Mouse (Mus musculus) stomach, embryonic 15.5 days (tissue): ENCODE measurements around the gene Cmas. TPM values are rescaled to one million over a fixed set of nuclear protein-coding genes. Genes with fewer than 3 reads are reported as not detected.

Source experiments
- ATAC-seq: fragments of 200-750 bp; cut with Nextera tagmentation; 2 replicates; pipeline ENCODE4 v1.8.0; 2017; ENCODE audit warnings: low read depth, moderate number of reproducible peaks, moderate TSS enrichment; ENCODE audit not compliant: insufficient read depth, low FRiP score
- H3K27ac ChIP-seq: fragments of 300-500 bp; sonication (generic); 2 replicates; pipeline ENCODE4 v1.5.1; 2015; ENCODE audit warnings: mild to moderate bottlenecking, inconsistent platforms
- H3K27me3 ChIP-seq: fragments of 300-500 bp; sonication (generic); replicated peaks from 2 replicates; pipeline ENCODE4 v1.6.1; 2015; ENCODE audit warnings: inconsistent platforms
- H3K36me3 ChIP-seq: fragments of 300-500 bp; sonication (generic); 2 replicates; pipeline ENCODE4 v1.6.1; 2015; ENCODE audit warnings: inconsistent platforms
- H3K4me1 ChIP-seq: fragments of 300-500 bp; sonication (generic); 2 replicates; pipeline ENCODE4 v1.6.1; 2015; ENCODE audit warnings: inconsistent platforms
- H3K4me2 ChIP-seq: fragments of 300-500 bp; sonication (generic); 2 replicates; pipeline ENCODE4 v1.6.1; 2015; ENCODE audit warnings: mild to moderate bottlenecking, inconsistent platforms
- H3K4me3 ChIP-seq: fragments of 300-500 bp; sonication (generic); replicated peaks from 2 replicates; pipeline ENCODE4 v1.5.1; 2015; ENCODE audit warnings: inconsistent platforms
- H3K9ac ChIP-seq: fragments of 300-500 bp; sonication (generic); 2 replicates; pipeline ENCODE4 v1.6.1; 2015; ENCODE audit warnings: inconsistent platforms
- H3K9me3 ChIP-seq: fragments of 300-500 bp; sonication (generic); 2 replicates; pipeline ENCODE4 v1.6.1; 2016; ENCODE audit warnings: inconsistent platforms
- WGBS: fragments of 180-500 bp; shearing (Covaris S2); methylation state at CpG from one replicate; pipeline ENCODE4 v1.1.7; 2015; 5-methylcytosine and 5-hydroxymethylcytosine counted together
- polyA plus RNA-seq: library from polyadenylated mRNA; unstranded; fragments of >200 nt; fragmentation: Nextera tagmentation; extraction: Ambion mirVana; gene quantifications from 2 replicates; pipeline ENCODE4 v1.2.1, GENCODE M21; 2015

Cmas gene
- polyA plus RNA-seq, 1 experiment from 2014 or later, result 100 TPM

DNA sequence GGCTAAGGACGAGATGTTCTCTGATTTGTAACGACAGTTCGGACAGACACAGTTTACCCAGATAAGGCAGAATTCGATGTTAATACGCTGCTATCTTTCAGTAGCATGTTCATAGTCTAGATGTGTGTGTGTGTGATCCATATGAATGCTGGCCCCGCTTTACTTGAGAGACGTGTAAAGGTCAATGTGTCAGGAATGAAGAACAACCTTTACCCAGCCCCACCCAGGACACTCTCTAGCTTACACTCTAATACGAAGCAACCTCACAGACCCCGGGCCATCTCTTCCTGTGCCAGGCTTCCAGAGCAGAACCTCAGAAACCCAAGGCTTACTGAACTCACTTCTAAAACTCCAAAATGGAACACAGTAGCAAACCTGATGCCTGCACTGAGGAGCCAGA is 42.4 kb downstream of the Cmas start:
- H3K4me3 ChIP-seq, result no peak overlapping the region
- no peaks in the 10 kb centered on the region for H3K4me1 ChIP-seq
- WGBS, result 73% methylated on average over 9 of the region's 9 CpGs
- H3K4me2 ChIP-seq, result no peak overlapping the region
- no peak for ATAC-seq
- no peaks in the 10 kb centered on the region for H3K9me3 ChIP-seq
- no peak overlapping the region for H3K9ac ChIP-seq
- H3K27ac ChIP-seq, result no peak overlapping the region
- H3K36me3 ChIP-seq, result no peaks in the 10 kb centered on the region
- no peaks in the 10 kb centered on the region for H3K27me3 ChIP-seq

DNA sequence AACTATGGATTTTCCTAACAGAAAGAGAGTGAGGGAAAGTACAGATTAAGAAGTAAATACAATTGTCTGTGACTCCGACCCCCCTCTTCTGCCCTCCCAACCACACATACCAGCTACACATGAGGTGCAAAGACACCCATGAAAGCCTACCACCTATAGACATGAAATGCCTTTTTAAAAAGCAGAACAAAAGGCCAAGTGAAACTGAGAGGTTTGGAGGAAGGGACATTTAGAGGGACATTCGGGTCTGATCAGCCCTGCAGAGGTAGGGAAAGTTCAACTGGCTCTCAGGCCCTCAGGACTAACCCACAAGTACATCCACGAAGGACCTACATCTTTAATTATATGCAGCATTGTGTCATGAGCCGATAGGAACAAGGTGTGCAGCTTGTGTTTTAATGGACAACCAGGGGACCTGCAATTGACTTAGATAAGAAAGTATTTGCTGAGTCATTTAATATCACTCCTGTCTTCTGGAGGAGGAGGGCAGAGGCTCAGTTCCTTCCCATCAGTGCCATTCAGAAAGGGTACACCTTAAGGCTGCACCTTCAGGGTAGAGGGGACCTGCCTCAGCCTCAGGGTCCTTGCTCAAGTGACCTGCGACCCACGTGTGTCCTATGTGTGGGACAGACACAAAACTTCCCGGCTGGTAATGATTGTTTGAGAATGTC is 43.4 kb downstream of the Cmas start:
- no peaks in the 10 kb centered on the region for H3K9me3 ChIP-seq
- no peaks in the 10 kb centered on the region for H3K4me1 ChIP-seq
- H3K36me3 ChIP-seq, result no peaks in the 10 kb centered on the region
- ATAC-seq, result no peak
- H3K27ac ChIP-seq, result no peak overlapping the region
- 65% methylated on average over 7 of the region's 7 CpGs for WGBS
- H3K4me2 ChIP-seq, result no peak overlapping the region
- H3K4me3 ChIP-seq, result no peak overlapping the region
- no peaks in the 10 kb centered on the region for H3K27me3 ChIP-seq
- H3K9ac ChIP-seq, result no peak overlapping the region

DNA sequence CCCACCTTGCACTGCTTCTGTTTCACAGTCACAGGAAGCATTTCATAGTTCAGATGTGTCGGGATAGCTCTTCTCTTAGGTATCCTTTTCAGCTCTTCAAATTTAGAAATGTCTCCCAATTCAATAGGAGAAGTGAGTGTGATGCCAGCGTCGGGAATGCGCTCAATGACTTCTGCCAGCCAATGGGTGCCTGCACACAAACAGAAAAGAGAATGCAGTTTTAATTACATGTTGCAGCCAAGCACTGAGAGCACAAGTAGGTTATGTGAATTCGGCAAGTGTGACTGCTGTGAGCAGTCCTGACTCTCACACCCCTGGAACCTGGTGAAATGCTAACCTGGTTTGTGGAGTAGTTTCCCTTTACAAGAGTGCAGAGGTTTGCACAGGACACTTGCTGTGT is 45.2 kb downstream of the Cmas start:
- no peaks in the 10 kb centered on the region for H3K4me1 ChIP-seq
- no peaks in the 10 kb centered on the region for H3K9me3 ChIP-seq
- H3K4me3 ChIP-seq, result no peak overlapping the region
- H3K36me3 ChIP-seq, result no peaks in the 10 kb centered on the region
- 82% methylated on average over 5 of the region's 5 CpGs for WGBS
- no peak overlapping the region for H3K27ac ChIP-seq
- no peak for ATAC-seq
- no peaks in the 10 kb centered on the region for H3K27me3 ChIP-seq
- H3K9ac ChIP-seq, result no peak overlapping the region
- H3K4me2 ChIP-seq, result no peak overlapping the region

DNA sequence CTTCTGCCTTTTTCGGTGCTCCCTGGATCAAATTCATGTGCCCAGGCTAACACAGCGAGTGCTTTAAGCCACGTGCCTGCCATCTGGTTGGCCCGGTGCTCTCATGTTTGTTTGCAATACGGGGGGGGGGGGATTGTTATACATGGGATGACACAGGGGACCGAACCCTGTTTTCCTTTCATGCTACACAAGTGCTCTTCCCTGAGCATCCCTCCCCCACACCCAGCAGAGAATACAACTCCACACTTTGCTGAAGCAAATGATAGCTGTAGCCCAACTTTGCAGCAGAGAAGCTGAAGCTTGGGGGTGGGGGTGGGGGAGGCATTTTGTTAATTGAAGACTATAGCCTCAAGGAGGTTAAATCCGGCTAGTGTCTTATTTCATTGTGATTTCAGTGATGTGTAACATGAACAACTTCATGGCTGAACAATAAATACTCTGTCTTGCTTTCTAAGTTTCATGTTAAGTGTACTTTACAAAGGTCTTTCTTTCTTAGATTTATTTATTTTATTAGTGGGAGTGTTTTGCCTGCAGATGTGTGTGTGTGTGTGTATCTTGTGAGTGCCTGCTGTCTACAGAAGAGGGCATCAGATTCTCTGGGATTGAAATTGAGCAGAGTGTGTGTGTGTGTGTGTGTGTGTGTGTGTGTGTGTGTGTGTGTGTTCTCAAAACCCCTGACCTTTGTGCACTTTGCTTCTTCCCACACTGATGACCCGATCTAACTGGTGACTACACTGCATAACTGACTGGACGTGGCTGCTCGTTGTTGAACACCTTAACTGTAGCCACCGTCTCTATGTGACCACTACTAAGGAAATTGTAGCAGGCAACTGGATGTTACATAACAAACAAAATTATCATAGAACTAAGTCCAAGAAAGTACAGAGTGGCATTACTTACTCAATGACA is 46.4 kb downstream of the Cmas start:
- Histone ChIP-seq H3K4me2 (no peak overlapping the region), H3K4me3 (no peak overlapping the region), H3K36me3 (no peaks in the 10 kb centered on the region), H3K27me3 (no peaks in the 10 kb centered on the region), H3K9ac (no peak overlapping the region), H3K9me3 (no peaks in the 10 kb centered on the region), H3K4me1 (no peaks in the 10 kb centered on the region), H3K27ac (no peak overlapping the region)
- WGBS, result 43% methylated on average over 11 of the region's 11 CpGs
- no peak for ATAC-seq

DNA sequence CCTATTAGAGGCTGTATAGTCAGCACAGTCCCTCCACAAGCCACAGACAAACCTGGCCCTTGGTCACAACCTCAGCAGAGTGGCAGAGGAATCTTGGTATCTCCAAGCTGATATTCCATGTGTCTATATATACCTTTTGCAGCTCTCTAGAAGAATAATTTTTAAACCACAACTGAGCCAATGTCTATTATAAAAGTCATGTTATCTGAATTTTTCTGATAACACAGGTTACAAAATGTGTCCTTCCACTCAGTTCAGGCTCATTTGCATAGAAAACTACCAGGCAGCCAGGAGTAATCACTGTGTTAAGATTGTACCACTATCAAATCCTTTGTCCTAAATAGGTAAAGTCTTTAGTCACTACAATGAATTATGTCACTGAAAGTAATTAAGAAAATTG is 47.9 kb downstream of the Cmas start, which contains the start of gene Sult6b2:
Sult6b2 (minus strand) TSS at position 101 of the 400 bp plus-strand sequence.
- H3K4me3 ChIP-seq, result no peak within 1 kb of the TSS
- H3K36me3 ChIP-seq, result no peaks in the 10 kb centered on the region
- no peak for ATAC-seq

DNA sequence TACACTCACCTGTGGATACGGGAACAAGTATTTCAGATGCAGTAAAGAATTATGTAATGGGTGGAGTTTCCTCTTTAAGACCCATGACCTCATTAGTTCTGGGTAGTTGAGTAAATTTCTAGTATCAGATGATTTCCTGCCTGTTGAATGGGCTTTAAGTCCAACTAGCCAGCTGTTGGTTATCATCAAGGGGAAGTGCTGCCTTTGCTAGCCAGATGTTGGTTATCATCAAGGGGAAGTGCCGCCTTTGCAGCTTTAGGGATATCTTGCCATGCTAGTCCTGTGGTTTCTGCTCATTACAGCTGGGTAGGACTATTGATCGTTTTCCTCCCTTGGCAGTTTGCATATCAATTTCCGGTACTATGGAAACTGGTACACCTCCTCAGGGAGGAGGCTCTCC is 49.8 kb downstream of the Cmas start:
- Histone ChIP-seq H3K4me3 (no peak overlapping the region), H3K36me3 (no peaks in the 10 kb centered on the region), H3K4me2 (no peak overlapping the region), H3K27ac (no peak overlapping the region), H3K9me3 (no peaks in the 10 kb centered on the region), H3K4me1 (no peaks in the 10 kb centered on the region), H3K9ac (no peak overlapping the region), H3K27me3 (no peaks in the 10 kb centered on the region)
- ATAC-seq, result no peak
- WGBS, result 65% methylated on average over 4 of the region's 4 CpGs

More for the DNA sequence above, 47.9 kb downstream of the Cmas start, which contains the start of gene Sult6b2:
- Histone ChIP-seq H3K27me3 (no peaks in the 10 kb centered on the region), H3K4me2 (no peak within 1 kb of the TSS), H3K27ac (no peak within 1 kb of the TSS), H3K9ac (no peak within 1 kb of the TSS), H3K4me1 (no peaks in the 10 kb centered on the region), H3K9me3 (no peaks in the 10 kb centered on the region)

DNA sequence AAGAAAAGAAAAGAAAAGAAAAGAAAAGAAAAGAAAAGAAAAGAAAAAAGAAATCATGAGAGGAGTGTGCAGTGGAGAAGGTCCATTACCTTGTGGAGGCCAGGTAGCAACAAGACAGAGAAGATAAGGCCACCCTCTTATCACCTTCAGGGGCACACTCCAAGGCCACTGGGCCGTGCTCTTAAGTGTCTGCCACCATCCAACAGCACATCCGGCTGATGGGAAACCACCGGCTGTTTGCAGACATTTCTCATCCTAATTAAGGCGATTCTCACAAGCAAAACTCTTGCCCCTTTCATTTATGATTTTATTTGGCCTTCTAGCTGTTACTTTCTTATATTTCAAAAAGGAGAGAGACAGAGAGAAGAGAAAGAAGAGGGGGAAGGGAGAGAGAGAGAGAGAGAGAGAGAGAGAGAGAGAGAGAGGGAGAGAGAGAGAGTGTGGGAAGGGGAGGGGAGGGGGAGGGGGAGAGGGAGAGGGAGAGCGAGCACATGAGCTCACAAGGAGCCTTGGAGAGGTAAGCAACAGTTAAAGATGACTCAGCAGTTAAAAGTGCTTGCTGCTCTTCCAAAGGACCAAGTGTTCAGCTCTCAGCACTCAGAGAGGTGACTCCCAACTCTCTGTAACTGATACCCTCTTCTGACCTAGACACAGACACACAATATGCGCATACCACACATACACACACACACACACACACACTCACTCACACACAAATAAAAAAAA is 53.0 kb downstream of the Cmas start:
- Histone ChIP-seq H3K36me3 (no peaks in the 10 kb centered on the region), H3K4me1 (no peaks in the 10 kb centered on the region), H3K4me3 (no peak overlapping the region), H3K9me3 (no peaks in the 10 kb centered on the region), H3K9ac (no peak overlapping the region), H3K27ac (no peak overlapping the region), H3K4me2 (no peak overlapping the region), H3K27me3 (no peaks in the 10 kb centered on the region)
- no peak for ATAC-seq
- 30% methylated on average over 6 of the region's 6 CpGs for WGBS

DNA sequence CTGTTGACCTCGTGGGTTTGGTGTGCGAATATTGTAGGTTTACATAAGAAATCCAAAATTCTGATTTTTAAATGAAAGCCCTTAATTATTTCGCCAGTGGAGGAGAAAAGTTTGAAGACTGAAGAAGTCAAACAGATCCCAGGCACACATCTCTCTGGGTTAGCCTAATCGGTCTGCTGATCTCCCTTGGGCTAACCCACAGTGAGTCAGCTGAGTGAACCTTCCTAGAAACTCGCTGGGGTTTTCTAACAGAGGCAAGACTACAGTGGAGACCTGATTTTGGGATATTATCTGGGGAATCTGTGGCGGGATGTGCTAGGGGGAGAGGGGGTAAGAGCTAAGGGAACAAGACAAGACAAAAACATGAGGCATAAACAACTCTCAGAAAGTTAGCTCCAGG is 53.8 kb downstream of the Cmas start:
- Histone ChIP-seq H3K4me3 (no peak overlapping the region), H3K9ac (no peak overlapping the region), H3K27me3 (no peaks in the 10 kb centered on the region), H3K4me1 (no peaks in the 10 kb centered on the region), H3K4me2 (no peak overlapping the region), H3K9me3 (no peaks in the 10 kb centered on the region), H3K36me3 (no peaks in the 10 kb centered on the region), H3K27ac (no peak overlapping the region)
- 68% methylated on average over 6 of the region's 6 CpGs for WGBS
- no peak for ATAC-seq

DNA sequence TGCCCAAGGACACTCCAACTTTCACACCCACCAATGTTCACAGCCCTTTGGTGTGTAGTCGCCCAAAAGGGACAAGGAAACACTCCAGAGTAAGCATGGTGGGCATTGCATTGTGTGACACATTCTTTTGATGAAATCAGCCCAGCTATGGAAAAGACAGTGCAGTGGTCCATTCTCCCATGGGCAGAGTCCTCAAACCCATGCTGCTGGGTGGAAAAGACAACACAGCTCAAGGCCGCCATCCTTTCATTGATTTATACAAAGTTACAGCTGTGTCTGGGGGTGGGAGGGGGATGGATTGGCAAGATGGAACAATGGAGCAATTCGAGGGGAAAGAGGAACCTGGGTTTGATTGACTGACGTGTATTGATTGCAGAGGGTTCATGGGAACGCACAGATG is 56.5 kb downstream of the Cmas start:
- ATAC-seq, result no peak
- H3K36me3 ChIP-seq, result no peaks in the 10 kb centered on the region
- H3K27me3 ChIP-seq, result no peaks in the 10 kb centered on the region; the same call in 1 of the 2 replicates
- no peak overlapping the region for H3K4me2 ChIP-seq
- H3K9me3 ChIP-seq, result no peaks in the 10 kb centered on the region
- H3K4me1 ChIP-seq, result no peaks in the 10 kb centered on the region
- H3K4me3 ChIP-seq, result no peak overlapping the region
- 74% methylated on average over 5 of the region's 5 CpGs for WGBS
- no peak overlapping the region for H3K9ac ChIP-seq
- H3K27ac ChIP-seq, result no peak overlapping the region

DNA sequence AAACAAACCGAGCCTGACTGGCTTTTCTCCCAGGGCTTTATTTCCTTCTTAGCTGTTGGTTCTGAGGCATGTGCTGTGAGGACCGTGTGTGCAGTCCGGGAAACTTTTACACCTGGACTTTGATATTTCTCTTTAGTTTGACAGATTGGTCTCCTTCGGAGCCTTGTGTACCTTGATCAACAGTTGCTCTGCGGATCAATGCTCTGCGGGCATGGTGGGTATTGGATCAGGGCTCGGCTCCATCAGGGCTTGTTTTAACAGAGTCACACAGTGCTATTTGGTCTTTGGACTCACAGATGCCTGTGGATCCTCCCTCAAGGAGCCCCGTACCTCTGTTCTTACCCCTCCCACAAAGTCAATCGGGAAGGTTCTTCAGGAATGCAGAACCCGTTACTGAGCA is 57.5 kb downstream of the Cmas start:
- Histone ChIP-seq H3K9me3 (no peaks in the 10 kb centered on the region), H3K9ac (no peak overlapping the region), H3K4me1 (no peaks in the 10 kb centered on the region), H3K4me2 (peak overlapping the region; percentile 71), H3K4me3 (peak overlapping the region; percentile 41), H3K27ac (no peak overlapping the region), H3K27me3 (no peaks in the 10 kb centered on the region; the same call in 1 of the 2 replicates), H3K36me3 (no peaks in the 10 kb centered on the region)
- WGBS, result 48% methylated on average over 10 of the region's 10 CpGs
- ATAC-seq, result no peak; the same call in 1 of the 2 replicates

DNA sequence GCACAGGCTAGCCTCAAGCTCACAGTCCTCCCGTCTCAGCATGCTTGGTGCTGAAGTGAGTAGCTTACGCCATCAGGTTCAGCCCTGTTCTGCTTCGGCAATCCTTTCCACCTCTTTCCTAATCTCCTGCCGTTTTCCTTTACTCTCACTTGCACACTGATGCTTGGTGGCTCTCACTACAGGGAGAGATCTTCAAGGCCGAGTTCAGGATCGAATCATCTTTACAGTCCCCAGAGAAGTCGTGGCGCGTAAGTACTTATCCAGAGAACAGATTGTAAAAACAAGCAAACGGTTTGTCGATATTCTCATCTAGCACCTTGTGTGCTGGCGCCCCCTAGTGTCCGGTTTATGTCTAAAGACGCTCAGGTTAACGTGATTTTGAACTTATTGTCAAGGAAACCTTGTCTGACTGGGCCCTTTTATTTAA is 58.0 kb downstream of the Cmas start:
- no peak overlapping the region for H3K9ac ChIP-seq
- no peak; the same call in 1 of the 2 replicates for ATAC-seq
- no peaks in the 10 kb centered on the region for H3K36me3 ChIP-seq
- H3K4me3 ChIP-seq, result peak overlapping the region; percentile 41
- H3K4me2 ChIP-seq, result peak overlapping the region; percentile 71
- H3K9me3 ChIP-seq, result no peaks in the 10 kb centered on the region
- H3K27me3 ChIP-seq, result no peaks in the 10 kb centered on the region; the same call in 1 of the 2 replicates
- no peak overlapping the region for H3K27ac ChIP-seq
- 5% methylated on average over 15 of the region's 15 CpGs for WGBS
- H3K4me1 ChIP-seq, result no peaks in the 10 kb centered on the region

DNA sequence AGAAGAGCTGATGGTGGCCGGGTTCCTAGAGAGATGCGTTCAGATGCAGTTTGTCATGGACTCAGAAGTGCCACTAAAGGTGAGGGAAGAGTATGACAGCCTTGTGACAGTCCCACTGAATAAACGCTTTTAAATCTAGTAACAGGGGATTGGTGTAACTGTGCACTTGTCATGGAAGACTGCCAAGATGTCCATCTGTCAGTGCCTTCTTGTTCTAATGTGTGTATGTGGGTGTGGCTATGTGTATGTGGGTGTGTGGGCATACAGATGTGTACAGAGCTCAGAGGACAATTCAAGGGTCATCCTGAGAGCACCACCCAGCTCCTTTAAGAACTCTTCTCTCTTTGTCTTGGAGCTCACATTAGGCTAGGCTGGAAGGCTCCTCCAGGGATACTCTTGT is 59.0 kb downstream of the Cmas start:
- Histone ChIP-seq H3K9ac (no peak overlapping the region), H3K27me3 (no peaks in the 10 kb centered on the region; the same call in 1 of the 2 replicates), H3K4me2 (no peak overlapping the region), H3K27ac (no peak overlapping the region), H3K4me1 (no peaks in the 10 kb centered on the region), H3K9me3 (no peaks in the 10 kb centered on the region), H3K4me3 (no peak overlapping the region), H3K36me3 (no peaks in the 10 kb centered on the region)
- 82% methylated on average over 3 of the region's 3 CpGs for WGBS
- ATAC-seq, result no peak
